Comparison of ENCODE assay signal across 12 mouse cellular contexts in genomic region chr8:111445960-111446660, GRCm38 (mm10). TPM values are rescaled to one million over a fixed set of nuclear protein-coding genes. Genes with fewer than 3 reads are reported as not detected.
DNase-seq lines count a peak whose midpoint lies in the region; ATAC-seq and TF ChIP-seq lines count a peak whose summit lies in the region.
"Had no signal": no experiment of that assay in that cellular context is flagged by ENCODE, and none has a peak within 500 bp of the region (broad histone marks: within the 10 kb centered on the region; RNA-seq: fewer than 3 reads in every experiment).

No protein-coding gene starts in this region.

- no peak overlapping the region for H3K27ac ChIP-seq in lung, embryonic 14.5 days (ENCODE audit: low read depth)
- no peak overlapping the region for H3K27ac ChIP-seq in forebrain, postnatal 0 days (ENCODE audit: low read depth, low read length)
- H3K27ac ChIP-seq: hindbrain, embryonic 13.5 days had no signal

- H3K9me3 ChIP-seq in lung, embryonic 14.5 days (ENCODE audit: low read depth, low read length), result no peaks in the 10 kb centered on the region
- H3K9me3 ChIP-seq in forebrain, postnatal 0 days (ENCODE audit: low read length), result no peaks in the 10 kb centered on the region
- H3K9me3 ChIP-seq: hindbrain, embryonic 13.5 days had no signal

- H3K27me3 ChIP-seq in lung, embryonic 14.5 days (ENCODE audit: insufficient read depth, low read length), result no peaks in the 10 kb centered on the region
- H3K27me3 ChIP-seq in forebrain, postnatal 0 days (ENCODE audit: insufficient read depth, low read length), result no peaks in the 10 kb centered on the region
- H3K27me3 ChIP-seq: hindbrain, embryonic 13.5 days had no signal

- H3K36me3 ChIP-seq in lung, embryonic 14.5 days (ENCODE audit: insufficient read depth), result peaks cover 5% of the 10 kb centered on the region; the same call in 1 of the 2 replicates
- peaks cover 18% of the 10 kb centered on the region for H3K36me3 ChIP-seq in forebrain, postnatal 0 days (ENCODE audit: insufficient read depth)

- intact Hi-C loops in heart, postnatal 25 days (cut with DNase I), result no loop called here

- no peak overlapping the region for H3K4me2 ChIP-seq in lung, embryonic 14.5 days
- H3K4me2 ChIP-seq in forebrain, postnatal 0 days (ENCODE audit: low read depth), result no peak overlapping the region
- H3K4me2 ChIP-seq: hindbrain, embryonic 13.5 days had no signal

- peak; percentile 12 for DNase-seq in lung, embryonic 14.5 days
- DNase-seq in lung, postnatal 14 days, result no peak
- peak; percentile 6 for DNase-seq in heart, postnatal 25 days (ENCODE audit: low spot score)
- no peak for DNase-seq in urinary bladder, postnatal 10 days (ENCODE audit: low spot score)
- DNase-seq in kidney, postnatal 36 days, result no peak
- no peak for DNase-seq in forebrain, postnatal 0 days
- DNase-seq: kidney, postnatal 25 days; spleen, adult 18-20 months had no signal

- no peak for ATAC-seq in lung, embryonic 14.5 days (ENCODE audit: insufficient read depth)
- ATAC-seq in common myeloid progenitor, adult 5-6 weeks (replicated peaks; ENCODE audit: low read depth, poor library complexity, severe bottlenecking), result 0 out of 2 replicates have a peak, but pooled peaks have one; percentile 2
- peak; percentile 32; the same call in 1 of the 2 replicates for ATAC-seq in megakaryocyte-erythroid progenitor cell, adult 5-6 weeks (replicated peaks; ENCODE audit: low FRiP score, low TSS enrichment, poor library complexity, severe bottlenecking)
- ATAC-seq in forebrain, postnatal 0 days, result no peak

- no peak overlapping the region for H3K4me3 ChIP-seq in lung, embryonic 14.5 days (ENCODE audit: low read depth, low read length)
- no peak overlapping the region for H3K4me3 ChIP-seq in forebrain, postnatal 0 days (ENCODE audit: low read depth, low read length)
- H3K4me3 ChIP-seq: hindbrain, embryonic 13.5 days; myocyte had no signal

- TF ChIP-seq CTCF in lung, embryonic 14.5 days (IDR thresholded peaks at IDR 0.05; ENCODE audit: low read depth), result no peak
- TF ChIP-seq CTCF in forebrain, postnatal 0 days (IDR thresholded peaks at IDR 0.05; ENCODE audit: low read depth), result no peak

- H3K9ac ChIP-seq in lung, embryonic 14.5 days, result no peak overlapping the region
- H3K9ac ChIP-seq in forebrain, postnatal 0 days, result no peak overlapping the region
- H3K9ac ChIP-seq: hindbrain, embryonic 13.5 days had no signal

- WGBS in lung, embryonic 14.5 days, result 50% methylated on average over 4 of the region's 4 CpGs
- 67% methylated on average over 4 of the region's 4 CpGs for WGBS in forebrain, postnatal 0 days

- H3K4me1 ChIP-seq in lung, embryonic 14.5 days (ENCODE audit: insufficient read depth), result no peaks in the 10 kb centered on the region
- H3K4me1 ChIP-seq in forebrain, postnatal 0 days (ENCODE audit: insufficient read depth), result no peaks in the 10 kb centered on the region
- H3K4me1 ChIP-seq: hindbrain, embryonic 13.5 days had no signal

RNA-seq across cellular contexts. Expression of gene Fa2h, which starts 52.5 kb away (rescaled TPM):
- polyA plus RNA-seq in lung, embryonic 14.5 days (2014; fragmentation: Nextera tagmentation; extraction: Ambion mirVana), result 0.07 TPM in 1 of 2 replicates, not detected in the other
- not detected in 2 replicates for total RNA-seq in common myeloid progenitor, adult 5-6 weeks (2017)
- total RNA-seq in heart, postnatal 25 days (2021), result under 1 TPM in 1 of 2 experiments, not detected in 1; 0.22 TPM
- total RNA-seq in megakaryocyte-erythroid progenitor cell, adult 5-6 weeks (2014; fragmentation: Nextera tagmentation), result not detected in 2 replicates
- not detected in 2 replicates for total RNA-seq in megakaryocyte-erythroid progenitor cell, adult 5-6 weeks (2017)
- total RNA-seq in forebrain, postnatal 0 days (2014; rRNA removed), result 0.29 and 0.31 TPM in 2 replicates
- polyA plus RNA-seq in forebrain, postnatal 0 days (2015; fragmentation: Nextera tagmentation; extraction: Ambion mirVana), result 0.30 and 0.33 TPM in 2 replicates

Comparison
In these comparisons a context has a peak if more than half of its experiments do, and no peak if none do; other contexts are left out.
1. DNase-seq: peak in lung, embryonic 14.5 days (single experiment) and heart, postnatal 25 days (single experiment); none in lung, postnatal 14 days (single experiment), urinary bladder, postnatal 10 days (single experiment), kidney, postnatal 36 days (0 of 2) and forebrain, postnatal 0 days (single experiment).
2. ATAC-seq: peak in common myeloid progenitor, adult 5-6 weeks (single experiment) and megakaryocyte-erythroid progenitor cell, adult 5-6 weeks (single experiment); none in lung, embryonic 14.5 days (single experiment) and forebrain, postnatal 0 days (single experiment).